Mouse (Mus musculus) embryonic facial prominence, embryonic 15.5 days (tissue): ENCODE results near the gene Ndst2. TPM values are rescaled to one million over a fixed set of nuclear protein-coding genes. Genes with fewer than 3 reads are reported as not detected.

Experiments used
- ATAC-seq: fragments of 200-750 bp; cut with Nextera tagmentation; 2 replicates; pipeline ENCODE4 v1.8.0; 2017; ENCODE audit warnings: low read depth, moderate TSS enrichment; ENCODE audit not compliant: insufficient number of reproducible peaks, low FRiP score, low TSS enrichment
- H3K27ac ChIP-seq: fragments of 300-500 bp; sonication (generic); replicated peaks from 2 replicates; pipeline ENCODE4 v1.5.1; 2015; ENCODE audit warnings: mild to moderate bottlenecking, inconsistent platforms
- H3K27me3 ChIP-seq: fragments of 300-500 bp; sonication (generic); 2 replicates; pipeline ENCODE4 v1.6.1; 2015; ENCODE audit warnings: inconsistent platforms
- H3K36me3 ChIP-seq: fragments of 300-500 bp; sonication (generic); 2 replicates; pipeline ENCODE4 v1.6.1; 2015; ENCODE audit warnings: mild to moderate bottlenecking, inconsistent platforms
- H3K4me1 ChIP-seq: fragments of 300-500 bp; sonication (generic); 2 replicates; pipeline ENCODE4 v1.6.1; 2015; ENCODE audit warnings: inconsistent platforms
- H3K4me2 ChIP-seq: fragments of 300-500 bp; sonication (generic); replicated peaks from 2 replicates; pipeline ENCODE4 v1.6.1; 2015; ENCODE audit warnings: mild to moderate bottlenecking, inconsistent platforms
- H3K4me3 ChIP-seq: fragments of 300-500 bp; sonication (generic); replicated peaks from 2 replicates; pipeline ENCODE4 v1.5.1; 2015; ENCODE audit warnings: mild to moderate bottlenecking, inconsistent platforms
- H3K9ac ChIP-seq: fragments of 300-500 bp; sonication (generic); 2 replicates; pipeline ENCODE4 v1.6.1; 2015; ENCODE audit warnings: inconsistent platforms
- H3K9me3 ChIP-seq: fragments of 300-500 bp; sonication (generic); replicated peaks from 2 replicates; pipeline ENCODE4 v1.6.1; 2016; ENCODE audit warnings: inconsistent platforms
- WGBS: fragments of 180-500 bp; shearing (Covaris S2); methylation state at CpG from one replicate; pipeline ENCODE4 v1.1.7; 2015; 5-methylcytosine and 5-hydroxymethylcytosine counted together
- polyA plus RNA-seq: library from polyadenylated mRNA; unstranded; fragments of >200 nt; fragmentation: Nextera tagmentation; extraction: Ambion mirVana; gene quantifications from 2 replicates; pipeline ENCODE4 v1.2.1, GENCODE M21; 2015

Ndst2 gene
- polyA plus RNA-seq, 1 experiment from 2014 or later: 38.8 TPM

- Histone ChIP-seq H3K4me2 (peak overlapping the region; percentile 72), H3K27me3 (no peaks in the 10 kb centered on the region), H3K27ac (peak overlapping the region; percentile 18; the same call in 1 of the 2 replicates), H3K9ac (no peak overlapping the region), H3K36me3 (peaks cover 30% of the 10 kb centered on the region), H3K4me3 (peak overlapping the region; percentile 94), H3K4me1 (peaks cover 59% of the 10 kb centered on the region), H3K9me3 (no peaks in the 10 kb centered on the region)
- no peak for ATAC-seq
- WGBS: 3% methylated on average over 1 of the region's 1 CpGs
Measured at GRCm38 (mm10) chr14:20696986-20697385, 37.4 kb downstream of the Ndst2 start.

DNA sequence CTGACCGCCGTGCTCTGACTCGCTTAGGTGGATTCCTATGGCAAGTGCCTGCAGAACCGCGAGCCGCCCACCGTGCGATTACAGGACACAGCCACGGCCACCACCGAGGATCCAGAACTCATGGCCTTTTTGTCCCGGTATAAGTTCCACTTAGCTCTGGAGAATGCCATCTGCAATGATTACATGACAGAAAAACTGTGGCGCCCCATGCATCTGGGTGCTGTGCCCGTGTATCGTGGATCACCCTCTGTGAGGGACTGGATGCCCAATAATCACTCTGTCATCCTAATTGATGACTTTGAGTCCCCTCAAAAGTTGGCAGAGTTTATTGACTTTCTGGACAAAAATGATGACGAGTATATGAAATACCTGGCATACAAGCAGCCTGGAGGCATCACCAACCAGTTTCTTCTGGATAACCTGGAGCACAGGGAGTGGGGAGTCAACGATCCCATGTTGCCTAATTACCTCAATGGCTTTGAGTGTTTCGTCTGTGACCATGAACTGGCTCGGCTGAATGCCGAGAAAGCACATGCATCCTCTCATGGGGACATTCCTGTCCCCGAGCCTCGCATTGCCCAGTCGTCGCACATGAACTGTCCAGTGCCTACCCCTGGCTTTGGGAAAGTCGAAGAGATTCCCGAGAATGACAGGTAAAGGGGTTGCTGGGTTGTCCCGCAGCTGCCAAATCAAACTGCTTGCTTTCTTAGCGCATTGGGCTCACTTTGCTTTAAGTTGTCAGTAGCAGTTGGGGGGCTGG is 38.4 kb downstream of the Ndst2 start:
- H3K27ac ChIP-seq: peak overlapping the region; percentile 99
- peaks cover 53% of the 10 kb centered on the region for H3K4me1 ChIP-seq
- H3K4me3 ChIP-seq: peak overlapping the region; percentile 94
- peaks cover 41% of the 10 kb centered on the region for H3K36me3 ChIP-seq
- 13% methylated on average over 27 of the region's 27 CpGs for WGBS
- H3K4me2 ChIP-seq: peak overlapping the region; percentile 72
- peak overlapping the region; percentile 89 for H3K9ac ChIP-seq
- no peaks in the 10 kb centered on the region for H3K9me3 ChIP-seq
- no peaks in the 10 kb centered on the region for H3K27me3 ChIP-seq
- ATAC-seq: no peak

DNA sequence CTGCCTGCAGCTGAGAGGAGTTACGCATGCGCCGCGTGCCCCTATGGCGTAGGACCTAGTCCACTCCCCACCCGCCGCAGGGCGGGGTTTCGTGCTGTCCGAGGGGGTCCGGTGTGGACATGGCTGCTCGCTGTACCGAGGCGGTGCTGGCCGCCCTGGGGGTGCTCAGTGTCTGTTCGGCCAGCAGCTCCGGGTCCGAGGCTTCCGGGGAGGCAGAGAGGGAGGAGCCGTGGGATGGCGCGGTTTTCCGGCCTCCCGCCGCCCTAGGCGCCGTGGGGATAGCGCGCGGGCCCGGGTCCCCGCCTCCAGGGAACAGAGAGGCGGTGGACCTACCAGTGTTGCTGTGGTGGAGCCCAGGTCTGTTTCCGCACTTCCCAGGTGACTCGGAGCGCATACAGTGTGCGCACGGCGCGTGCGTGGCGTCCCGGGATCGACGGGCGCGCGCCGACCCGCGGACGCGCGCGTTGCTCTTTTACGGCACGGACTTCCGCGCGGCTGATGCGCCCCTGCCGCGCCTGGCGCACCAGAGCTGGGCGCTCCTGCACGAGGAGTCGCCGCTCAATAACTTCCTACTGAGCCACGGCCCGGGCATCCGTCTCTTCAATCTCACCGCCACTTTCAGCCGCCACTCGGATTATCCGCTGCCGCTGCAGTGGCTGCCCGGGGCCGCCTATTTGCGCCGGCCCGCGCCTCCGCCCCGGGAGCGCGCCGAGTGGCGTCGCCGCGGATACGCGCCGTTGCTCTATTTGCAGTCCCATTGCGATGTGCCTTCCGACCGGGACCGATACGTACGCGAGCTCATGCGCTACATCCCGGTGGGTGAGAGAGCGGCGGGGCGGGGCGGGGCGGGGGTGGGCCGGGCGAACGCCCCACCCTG is 39.2 kb downstream of the Ndst2 start, which contains the start of gene Fut11:
Fut11 (plus strand) TSS at position 85 of the 877 bp plus-strand sequence.
- WGBS: under 1% methylated on average over 111 of the region's 111 CpGs
- Histone ChIP-seq H3K9ac (peak within 1 kb of the TSS; percentile 89), H3K27me3 (no peaks in the 10 kb centered on the region), H3K27ac (peak within 1 kb of the TSS; percentile 99), H3K36me3 (peaks cover 42% of the 10 kb centered on the region), H3K4me2 (peak within 1 kb of the TSS; percentile 72), H3K9me3 (no peaks in the 10 kb centered on the region), H3K4me3 (peak within 1 kb of the TSS; percentile 94), H3K4me1 (peaks cover 48% of the 10 kb centered on the region)
- peak; percentile 93 for ATAC-seq

DNA sequence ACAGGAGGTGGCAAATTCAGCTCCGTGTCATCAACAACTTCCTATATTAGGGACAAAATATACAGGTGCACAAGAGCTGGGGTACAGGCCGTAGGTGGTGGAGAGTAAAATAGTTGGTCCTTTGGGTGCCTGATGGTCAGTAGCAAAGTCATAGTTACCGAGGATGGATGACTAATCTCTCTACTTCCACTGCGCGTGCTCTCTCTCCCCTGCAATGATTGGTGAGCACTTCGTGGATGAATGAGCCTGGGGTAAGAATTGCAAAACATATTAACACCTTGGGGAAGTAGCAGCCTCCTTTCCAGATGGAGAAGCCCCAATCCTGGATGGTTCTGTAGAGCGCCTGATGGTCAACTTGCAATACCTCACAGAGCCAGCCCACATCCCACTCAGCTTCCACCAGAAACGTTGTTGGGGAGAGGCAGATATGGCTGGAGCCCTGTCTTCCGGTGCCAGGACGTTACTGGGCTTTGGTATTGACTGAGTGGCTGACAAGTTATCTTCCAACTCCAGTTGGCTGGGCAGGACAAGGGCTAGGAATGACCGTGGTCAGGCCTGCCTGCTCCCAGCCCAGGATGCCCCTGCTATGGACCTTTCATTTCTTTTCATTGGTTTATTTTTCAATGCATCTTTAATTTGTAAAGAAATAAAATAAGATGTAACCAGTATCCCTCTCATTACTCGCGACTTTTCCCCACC is 40.0 kb downstream of the Ndst2 start:
- ATAC-seq: peak; percentile 21

GRCm38 (mm10) chr14:20693589-20694101 is 40.7 kb downstream of the Ndst2 start:
- ATAC-seq: no peak
- Histone ChIP-seq H3K27ac (no peak overlapping the region), H3K4me3 (no peak overlapping the region), H3K27me3 (no peaks in the 10 kb centered on the region), H3K36me3 (peaks cover 57% of the 10 kb centered on the region), H3K4me2 (no peak overlapping the region), H3K9me3 (no peaks in the 10 kb centered on the region), H3K4me1 (peaks cover 42% of the 10 kb centered on the region), H3K9ac (no peak overlapping the region)
- WGBS: 88% methylated on average over 10 of the region's 10 CpGs

More for the DNA sequence above, 40.0 kb downstream of the Ndst2 start:
- no peaks in the 10 kb centered on the region for H3K27me3 ChIP-seq
- H3K9ac ChIP-seq: peak overlapping the region; percentile 89
- H3K27ac ChIP-seq: peak overlapping the region; percentile 99
- peaks cover 50% of the 10 kb centered on the region for H3K36me3 ChIP-seq
- peak overlapping the region; percentile 72 for H3K4me2 ChIP-seq
- H3K4me3 ChIP-seq: peak overlapping the region; percentile 94
- no peaks in the 10 kb centered on the region for H3K9me3 ChIP-seq
- peaks cover 46% of the 10 kb centered on the region for H3K4me1 ChIP-seq
- WGBS: 44% methylated on average over 13 of the region's 13 CpGs

DNA sequence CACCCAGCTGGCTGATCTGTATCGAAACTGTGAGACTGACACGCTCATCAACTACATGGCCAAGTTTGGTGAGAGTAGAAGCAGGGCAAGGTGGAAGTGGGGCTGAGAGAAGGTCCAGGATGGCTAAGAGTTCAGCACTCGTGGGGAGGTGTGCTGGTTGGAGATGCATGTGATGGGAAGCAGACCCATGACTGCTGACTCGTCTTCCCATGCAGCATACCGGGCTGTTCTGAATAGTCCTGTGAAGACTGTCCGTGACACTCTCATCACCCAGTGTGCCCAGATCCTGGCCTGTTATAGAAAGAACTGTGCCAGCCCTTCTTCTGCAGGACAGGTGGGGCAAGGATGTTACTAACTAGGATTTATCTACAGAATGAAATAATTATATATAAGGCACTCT is 42.6 kb downstream of the Ndst2 start:
- Histone ChIP-seq H3K4me3 (no peak overlapping the region), H3K4me2 (no peak overlapping the region), H3K4me1 (peaks cover 25% of the 10 kb centered on the region), H3K9me3 (no peaks in the 10 kb centered on the region), H3K36me3 (peaks cover 76% of the 10 kb centered on the region), H3K27ac (no peak overlapping the region), H3K27me3 (no peaks in the 10 kb centered on the region), H3K9ac (no peak overlapping the region)
- 88% methylated on average over 6 of the region's 6 CpGs for WGBS
- ATAC-seq: no peak

DNA sequence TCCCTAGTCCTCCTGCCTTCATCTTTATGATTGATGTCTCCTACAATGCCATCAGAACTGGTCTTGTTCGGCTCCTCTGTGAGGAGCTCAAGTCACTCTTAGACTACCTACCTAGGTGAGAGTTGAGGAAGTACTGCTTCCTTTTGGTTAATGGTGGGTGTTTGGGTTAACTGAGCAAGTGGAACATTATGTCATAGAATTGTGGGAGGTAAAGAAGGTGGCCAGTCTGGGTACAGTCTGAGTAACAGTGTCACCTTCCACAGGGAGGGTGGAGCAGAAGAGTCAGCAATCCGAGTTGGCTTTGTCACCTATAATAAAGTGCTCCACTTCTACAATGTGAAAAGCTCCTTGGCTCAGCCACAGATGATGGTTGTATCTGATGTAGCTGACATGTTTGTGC is 45.4 kb downstream of the Ndst2 start:
- Histone ChIP-seq H3K4me3 (no peak overlapping the region), H3K27ac (no peak overlapping the region), H3K4me2 (no peak overlapping the region), H3K9me3 (no peaks in the 10 kb centered on the region), H3K36me3 (peaks cover 98% of the 10 kb centered on the region), H3K4me1 (peaks cover 5% of the 10 kb centered on the region; the same call in 1 of the 2 replicates), H3K9ac (no peak overlapping the region), H3K27me3 (no peaks in the 10 kb centered on the region)
- WGBS: 87% methylated on average over 2 of the region's 2 CpGs
- no peak for ATAC-seq

DNA sequence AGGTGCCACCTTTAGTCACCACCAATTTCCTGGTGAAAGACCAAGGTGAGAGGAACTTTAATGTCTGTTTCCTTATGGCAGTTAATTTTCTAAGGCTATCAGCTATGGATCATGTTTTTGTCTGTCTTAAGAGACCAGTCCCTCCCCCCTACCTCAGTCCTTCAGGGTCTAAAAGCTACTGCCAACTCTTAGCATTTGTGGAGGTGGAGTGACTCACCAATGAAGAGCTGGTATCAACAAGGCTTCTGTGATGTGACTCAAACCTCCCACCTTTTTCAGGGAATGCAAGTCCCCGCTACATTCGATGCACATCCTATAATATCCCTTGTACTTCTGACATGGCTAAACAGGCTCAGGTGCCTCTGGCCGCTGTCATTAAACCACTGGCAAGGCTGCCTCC is 47.8 kb downstream of the Ndst2 start:
- H3K27ac ChIP-seq: no peak overlapping the region
- no peak for ATAC-seq
- no peaks in the 10 kb centered on the region for H3K27me3 ChIP-seq
- H3K36me3 ChIP-seq: peaks cover 98% of the 10 kb centered on the region
- WGBS: 95% methylated on average over 3 of the region's 3 CpGs
- H3K4me1 ChIP-seq: no peaks in the 10 kb centered on the region
- H3K9me3 ChIP-seq: no peaks in the 10 kb centered on the region
- H3K9ac ChIP-seq: no peak overlapping the region
- no peak overlapping the region for H3K4me2 ChIP-seq
- no peak overlapping the region for H3K4me3 ChIP-seq

- WGBS: 43% methylated on average over 3 of the region's 3 CpGs
- no peak overlapping the region for H3K9ac ChIP-seq
- H3K4me1 ChIP-seq: no peaks in the 10 kb centered on the region
- H3K4me2 ChIP-seq: no peak overlapping the region
- H3K36me3 ChIP-seq: peaks cover 100% of the 10 kb centered on the region
- no peak for ATAC-seq
- no peaks in the 10 kb centered on the region for H3K9me3 ChIP-seq
- H3K4me3 ChIP-seq: no peak overlapping the region
- no peaks in the 10 kb centered on the region for H3K27me3 ChIP-seq
- no peak overlapping the region for H3K27ac ChIP-seq
Measured at GRCm38 (mm10) chr14:20682498-20682897, 51.9 kb downstream of the Ndst2 start.

DNA sequence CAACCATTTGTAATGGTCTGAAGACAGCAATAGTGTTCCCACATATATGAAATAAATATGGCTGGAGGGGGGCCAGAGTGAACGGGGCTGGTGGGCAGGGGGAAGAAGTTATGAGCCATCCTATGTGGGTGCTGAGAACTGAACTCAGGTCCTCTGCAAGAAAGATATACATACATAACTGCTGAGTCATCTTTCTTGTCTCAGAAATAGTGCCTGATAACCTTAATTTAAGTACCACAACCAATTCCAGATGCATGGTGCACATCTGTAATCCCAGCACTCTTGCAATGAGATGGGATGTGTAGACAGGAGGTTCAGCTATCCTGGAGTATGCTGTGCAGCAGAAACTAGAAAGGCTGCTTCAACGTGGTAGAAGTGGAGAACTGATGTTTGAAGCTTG is 52.6 kb downstream of the Ndst2 start:
- no peaks in the 10 kb centered on the region for H3K9me3 ChIP-seq
- 89% methylated on average over 2 of the region's 2 CpGs for WGBS
- peaks cover 100% of the 10 kb centered on the region for H3K36me3 ChIP-seq
- no peaks in the 10 kb centered on the region for H3K27me3 ChIP-seq
- no peak overlapping the region for H3K4me3 ChIP-seq
- H3K9ac ChIP-seq: no peak overlapping the region
- no peak for ATAC-seq
- no peaks in the 10 kb centered on the region for H3K4me1 ChIP-seq
- H3K27ac ChIP-seq: no peak overlapping the region
- H3K4me2 ChIP-seq: no peak overlapping the region

GRCm38 (mm10) chr14:20677906-20678305 is 56.5 kb downstream of the Ndst2 start:
- Histone ChIP-seq H3K4me3 (no peak overlapping the region), H3K27ac (no peak overlapping the region), H3K9ac (no peak overlapping the region), H3K9me3 (no peaks in the 10 kb centered on the region), H3K4me2 (no peak overlapping the region), H3K36me3 (peaks cover 72% of the 10 kb centered on the region), H3K27me3 (no peaks in the 10 kb centered on the region), H3K4me1 (peaks cover 10% of the 10 kb centered on the region)
- 95% methylated on average over 4 of the region's 4 CpGs for WGBS
- ATAC-seq: no peak
